Mouse (Mus musculus) heart, postnatal 4 days (tissue): ENCODE measurements around the gene Trpm3. TPM values are rescaled to one million over a fixed set of nuclear protein-coding genes. Genes with fewer than 3 reads are reported as not detected.
"Not testable (repeated sequence)": the region's sequence is repeated elsewhere in the genome, so short reads cannot be mapped to it uniquely, and the experiment has no call there.

Experiments used
- DNase-seq: peaks from one replicate; pipeline ENCODE4 v3.0.0; 2021
- total RNA-seq, 2 experiments: library from RNA; stranded (reverse); gene quantifications; 2 replicates each; pipeline ENCODE4 v1.2.3; 2021

Gene Trpm3
- total RNA-seq, 2 experiments from 2014 or later = 1.3 to 1.4 TPM

GRCm38 (mm10) chr19:22768242-22768641 is 629.4 kb downstream of the Trpm3 start:
- DNase-seq = no peak

GRCm38 (mm10) chr19:22775191-22775695 is 636.4 kb downstream of the Trpm3 start:
- no peak for DNase-seq

- DNase-seq = no peak
Observed at GRCm38 (mm10) chr19:22780192-22780843, 641.5 kb downstream of the Trpm3 start.

GRCm38 (mm10) chr19:22781579-22781978 is 642.7 kb downstream of the Trpm3 start:
- DNase-seq = no peak

GRCm38 (mm10) chr19:22783745-22784144 is 644.9 kb downstream of the Trpm3 start:
- no peak for DNase-seq

- DNase-seq = no peak
Observed at GRCm38 (mm10) chr19:22789753-22790152, 650.9 kb downstream of the Trpm3 start.

- DNase-seq = no peak
Observed at GRCm38 (mm10) chr19:22796996-22797395, 658.1 kb downstream of the Trpm3 start.

GRCm38 (mm10) chr19:22800471-22800870 is 661.6 kb downstream of the Trpm3 start:
- DNase-seq = no peak

GRCm38 (mm10) chr19:22803396-22803795 is 664.5 kb downstream of the Trpm3 start:
- no peak for DNase-seq

GRCm38 (mm10) chr19:22804311-22804710 is 665.5 kb downstream of the Trpm3 start:
- DNase-seq = no peak

- no peak for DNase-seq
Observed at GRCm38 (mm10) chr19:22810247-22810646, 671.4 kb downstream of the Trpm3 start.

GRCm38 (mm10) chr19:22821741-22822140 is 682.9 kb downstream of the Trpm3 start:
- DNase-seq = no peak

- no peak for DNase-seq
Observed at GRCm38 (mm10) chr19:22823491-22823981, 684.7 kb downstream of the Trpm3 start.

GRCm38 (mm10) chr19:22825812-22826211 is 687.0 kb downstream of the Trpm3 start:
- no peak for DNase-seq

- no peak for DNase-seq
Observed at GRCm38 (mm10) chr19:22828198-22828742, 689.4 kb downstream of the Trpm3 start.

- DNase-seq = no peak
Observed at GRCm38 (mm10) chr19:22841081-22842040, 702.5 kb downstream of the Trpm3 start.

- no peak for DNase-seq
Observed at GRCm38 (mm10) chr19:22842697-22843096, 703.9 kb downstream of the Trpm3 start.

GRCm38 (mm10) chr19:22847696-22848095 is 708.9 kb downstream of the Trpm3 start:
- no peak for DNase-seq

- DNase-seq = no peak
Observed at GRCm38 (mm10) chr19:22848251-22848650, 709.4 kb downstream of the Trpm3 start.

- DNase-seq = no peak
Observed at GRCm38 (mm10) chr19:22848783-22849576, 710.1 kb downstream of the Trpm3 start.

GRCm38 (mm10) chr19:22851423-22851822 is 712.6 kb downstream of the Trpm3 start:
- not testable (repeated sequence) for DNase-seq

- no peak for DNase-seq
Observed at GRCm38 (mm10) chr19:22859644-22860043, 720.8 kb downstream of the Trpm3 start.
